Mouse (Mus musculus): ENCODE results near the gene Prr5l.

The Prr5l gene

GRCm38 (mm10) chr2:101665058-101665702 lies 217.6 kb downstream of the Prr5l start:
- DNase-seq (ENCODE audit: low spot score in 2 of 2), result peak; percentile 58 to 59

Data from spleen, postnatal 36 days (tissue).